Mouse (Mus musculus): ENCODE measurements around the gene Npb.

DNA sequence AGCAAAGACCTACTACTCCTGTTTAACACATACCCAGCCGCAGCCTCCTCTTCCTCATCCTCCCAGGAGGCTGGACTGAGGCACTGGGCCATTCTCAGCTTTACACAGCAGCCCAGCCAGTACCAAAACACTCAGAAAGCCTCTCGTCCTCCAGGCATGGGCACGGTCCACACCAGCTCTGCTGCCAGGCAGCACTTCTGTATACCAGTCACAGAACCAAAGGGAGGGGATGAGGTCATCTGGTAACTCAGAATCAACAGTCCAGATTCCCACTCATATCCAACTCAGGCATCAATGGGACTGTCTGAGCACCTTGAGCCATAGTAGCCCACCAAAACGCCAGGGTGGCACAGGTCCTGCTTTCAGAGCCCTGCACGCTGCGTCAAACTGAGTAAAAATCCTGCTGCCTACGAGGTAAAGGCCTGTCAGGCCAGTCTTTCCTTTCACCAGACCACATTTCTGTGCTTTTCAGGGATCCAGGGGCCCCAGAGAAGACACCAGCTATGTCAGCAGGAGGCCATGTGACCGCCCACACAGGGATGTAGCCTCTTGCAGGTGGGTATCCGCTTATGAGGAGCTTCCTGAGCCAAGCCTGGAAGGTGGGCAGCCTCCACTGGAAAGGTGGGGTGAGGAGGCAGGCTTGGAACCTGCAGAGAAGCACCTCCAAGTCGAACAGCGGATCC lies 18.6 kb downstream of the Npb start:
- TF ChIP-seq TAL1 (conservative IDR thresholded peaks at IDR 0.05; ENCODE audit: low read depth, low read length) (no peak), CTCF (IDR thresholded peaks at IDR 0.05; ENCODE audit: low read depth, low read length) (no peak), GATA1 (IDR thresholded peaks at IDR 0.05; ENCODE audit: borderline replicate concordance, low read length) (no peak)
